Mouse (Mus musculus): ENCODE data around the gene Cldn18.

Gene Cldn18

GRCm38 (mm10) chr9:99685061-99685521, 32.0 kb downstream of the Cldn18 start:
- DNase-seq (ENCODE audit: low spot score), result no peak

- DNase-seq (ENCODE audit: low spot score), result no peak
Observed at GRCm38 (mm10) chr9:99681980-99682570, 35.0 kb downstream of the Cldn18 start.

- DNase-seq (ENCODE audit: low spot score), result no peak
Observed at GRCm38 (mm10) chr9:99675714-99676113, 41.4 kb downstream of the Cldn18 start.

GRCm38 (mm10) chr9:99671603-99672002, 45.5 kb downstream of the Cldn18 start:
- no peak for DNase-seq (ENCODE audit: low spot score)

- DNase-seq (ENCODE audit: low spot score), result no peak
Observed at GRCm38 (mm10) chr9:99667596-99667995, 49.5 kb downstream of the Cldn18 start.

- DNase-seq (ENCODE audit: low spot score), result no peak
Observed at GRCm38 (mm10) chr9:99662887-99663286, 54.2 kb downstream of the Cldn18 start.

GRCm38 (mm10) chr9:99662406-99662805, 54.7 kb downstream of the Cldn18 start:
- DNase-seq (ENCODE audit: low spot score), result peak; percentile 77

GRCm38 (mm10) chr9:99661606-99662166, 55.4 kb downstream of the Cldn18 start:
- peak; percentile 21 for DNase-seq (ENCODE audit: low spot score)

GRCm38 (mm10) chr9:99660756-99661155, 56.3 kb downstream of the Cldn18 start:
- no peak for DNase-seq (ENCODE audit: low spot score)

- DNase-seq (ENCODE audit: low spot score), result no peak
Observed at GRCm38 (mm10) chr9:99646102-99646501, 71.0 kb downstream of the Cldn18 start.

GRCm38 (mm10) chr9:99645416-99645815, 71.7 kb downstream of the Cldn18 start:
- DNase-seq (ENCODE audit: low spot score), result no peak

- DNase-seq (ENCODE audit: low spot score), result no peak
Observed at GRCm38 (mm10) chr9:99639957-99640356, 77.1 kb downstream of the Cldn18 start.
